Mouse (Mus musculus) layer of hippocampus, adult 18-20 months (tissue): ENCODE measurements at regions not wholly inside any gene's neighbourhood (a gene's known extent, or its start where the extent isn't known, plus 50 kb on each side); places are given as distances from the start of the nearest gene placed in this dataset.

Source experiments
- DNase-seq, 2 experiments: peaks; one replicate each; pipeline ENCODE4 v3.0.0; 2022; ENCODE audit warnings: low spot score in 2 of 2

DNA sequence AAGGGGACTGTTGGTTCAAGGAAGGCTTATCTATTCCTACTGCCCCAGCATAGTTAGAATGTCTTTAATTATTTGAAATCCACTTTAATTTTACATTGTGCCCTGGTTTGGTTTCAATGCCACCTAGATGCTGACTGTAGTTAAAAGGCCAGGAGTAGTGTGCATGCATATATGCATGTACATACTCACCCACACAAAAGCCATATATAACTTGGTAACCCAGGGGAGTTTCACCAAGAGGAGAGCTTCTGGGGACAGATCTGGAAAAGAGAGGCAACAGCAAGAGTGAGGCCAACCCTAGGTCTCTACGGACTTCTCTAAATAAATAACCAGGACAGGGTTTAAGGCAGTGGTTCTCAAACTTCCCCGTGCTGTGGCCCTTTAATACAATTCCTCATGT is 219.3 kb upstream of the Pdzrn3 start:
- DNase-seq, result no peak

DNA sequence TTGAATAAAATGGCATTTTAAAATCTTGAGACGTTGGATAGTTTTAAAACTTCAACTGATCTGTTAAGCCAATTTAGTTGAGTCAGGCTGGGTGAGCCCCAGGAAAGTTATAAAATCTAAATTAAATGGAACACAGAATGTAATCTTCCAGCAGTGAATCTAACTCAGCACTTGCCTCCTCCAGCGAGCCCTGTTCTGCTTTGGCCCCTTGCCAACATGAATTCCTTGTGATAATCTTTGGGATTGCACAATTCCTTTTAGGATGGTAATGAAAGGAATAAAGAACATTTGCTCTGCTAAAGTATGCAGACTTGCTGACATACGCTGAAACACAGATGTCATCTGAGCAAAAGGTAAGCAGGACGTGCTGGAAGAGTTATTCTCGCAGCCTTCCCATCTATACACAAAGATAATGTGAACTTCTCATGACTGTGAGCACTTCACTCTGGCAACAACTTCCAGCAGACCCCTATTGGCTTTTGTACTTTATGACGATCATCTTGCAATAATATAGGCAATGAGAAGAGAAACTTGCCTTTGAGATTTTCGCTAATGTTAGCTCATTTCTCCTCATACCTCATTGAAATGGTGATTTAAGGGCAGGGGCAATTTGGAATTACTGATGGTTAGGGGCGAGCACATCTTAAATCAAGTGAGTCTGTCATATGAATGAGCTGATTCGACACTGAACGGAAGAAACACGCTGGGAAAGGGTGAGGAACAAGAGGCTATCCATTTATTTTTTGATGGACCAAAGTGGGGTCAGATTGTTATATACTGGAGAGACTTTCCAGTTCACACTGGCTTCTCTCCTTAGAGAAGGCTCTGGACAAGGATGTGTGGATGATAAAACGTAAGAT is 216.3 kb upstream of the Pdzrn3 start:
- peak; percentile 23 to 62 for DNase-seq

DNA sequence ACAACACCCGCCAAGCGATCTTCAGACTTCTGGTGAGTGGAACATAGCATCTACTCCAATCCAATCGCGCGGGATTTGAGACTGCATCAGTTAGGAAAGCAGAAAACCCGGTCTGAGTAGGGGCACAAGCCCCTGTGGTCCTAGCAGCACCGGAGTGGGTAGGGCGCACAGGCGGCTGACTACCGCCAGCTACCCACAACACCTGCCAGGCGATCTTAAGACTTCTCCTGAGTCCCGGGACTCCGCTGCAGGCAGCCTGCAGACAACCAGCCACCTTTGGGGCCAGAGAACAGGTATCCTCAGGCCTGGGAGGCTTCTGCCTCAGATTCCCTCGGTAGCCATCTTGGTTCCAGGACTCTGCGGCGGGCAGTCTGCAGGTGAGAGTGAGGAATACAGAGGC is 208.2 kb upstream of the Pdzrn3 start:
- DNase-seq, result no peak

DNA sequence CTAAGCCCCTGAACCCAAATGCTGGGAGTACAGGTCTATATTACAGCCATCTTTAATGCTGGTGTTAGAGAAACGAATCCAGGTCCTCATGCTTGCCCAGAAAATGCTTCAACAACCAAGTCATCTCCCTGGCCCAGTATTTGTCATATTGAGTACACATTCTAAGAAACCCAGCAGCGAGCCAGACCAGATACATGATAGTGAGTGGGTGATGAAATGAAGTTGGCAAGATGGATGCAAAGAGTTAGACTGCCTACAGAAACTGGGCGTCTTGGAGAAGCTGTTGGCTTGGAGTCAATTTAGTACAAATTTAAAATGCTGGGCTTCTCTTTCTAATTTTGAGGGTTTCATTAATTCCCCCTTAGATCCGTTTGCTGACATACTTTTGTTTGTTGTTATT is 203.1 kb upstream of the Pdzrn3 start:
- no peak for DNase-seq

DNA sequence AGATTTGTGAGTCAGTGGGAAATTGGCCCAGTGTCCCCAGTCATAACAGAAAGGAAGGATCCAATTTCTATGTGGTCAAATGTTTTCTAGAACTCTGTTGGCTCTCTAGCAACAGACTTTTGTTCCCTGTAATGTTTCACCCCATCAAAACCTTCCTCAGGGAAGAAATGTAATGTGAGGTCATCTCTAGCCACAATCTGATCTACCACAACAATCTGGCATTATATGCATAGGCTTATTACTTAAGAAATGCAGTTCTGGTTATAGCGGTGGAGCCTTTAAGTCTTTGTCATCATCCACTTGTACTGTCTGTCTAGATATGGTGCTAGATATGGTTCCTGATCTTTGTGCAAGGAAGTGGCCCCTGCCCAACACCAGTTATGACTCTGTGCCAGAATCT is 178.4 kb upstream of the Pdzrn3 start:
- no peak for DNase-seq

DNA sequence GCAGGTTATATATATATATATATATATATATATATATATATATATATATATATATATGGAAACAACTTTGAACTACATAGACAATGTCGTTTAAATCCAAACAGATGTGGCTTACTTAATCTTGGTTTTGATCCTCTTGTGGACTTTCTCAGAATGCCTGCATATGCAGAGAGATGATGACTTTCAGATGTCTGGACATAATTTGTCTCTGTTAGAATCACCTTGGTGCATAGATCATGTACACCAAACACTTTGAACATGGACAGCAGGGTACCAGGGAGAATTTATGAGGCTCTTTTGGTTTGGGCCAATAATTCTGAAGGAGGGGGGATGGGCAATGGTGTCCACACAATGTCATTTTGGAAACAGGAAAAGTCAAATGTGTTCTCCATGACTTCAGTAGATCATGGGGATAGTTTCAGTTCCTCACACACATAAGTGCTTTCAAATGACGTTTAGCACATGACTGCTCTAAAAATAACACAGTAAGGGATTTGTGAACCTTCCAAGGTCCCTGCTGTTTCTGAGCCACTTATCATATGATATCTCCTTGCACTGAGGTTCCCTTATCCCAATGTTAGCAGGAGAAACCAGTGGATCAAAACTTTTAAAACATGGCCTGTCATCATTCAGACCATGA is 177.4 kb upstream of the Pdzrn3 start:
- no peak for DNase-seq

DNA sequence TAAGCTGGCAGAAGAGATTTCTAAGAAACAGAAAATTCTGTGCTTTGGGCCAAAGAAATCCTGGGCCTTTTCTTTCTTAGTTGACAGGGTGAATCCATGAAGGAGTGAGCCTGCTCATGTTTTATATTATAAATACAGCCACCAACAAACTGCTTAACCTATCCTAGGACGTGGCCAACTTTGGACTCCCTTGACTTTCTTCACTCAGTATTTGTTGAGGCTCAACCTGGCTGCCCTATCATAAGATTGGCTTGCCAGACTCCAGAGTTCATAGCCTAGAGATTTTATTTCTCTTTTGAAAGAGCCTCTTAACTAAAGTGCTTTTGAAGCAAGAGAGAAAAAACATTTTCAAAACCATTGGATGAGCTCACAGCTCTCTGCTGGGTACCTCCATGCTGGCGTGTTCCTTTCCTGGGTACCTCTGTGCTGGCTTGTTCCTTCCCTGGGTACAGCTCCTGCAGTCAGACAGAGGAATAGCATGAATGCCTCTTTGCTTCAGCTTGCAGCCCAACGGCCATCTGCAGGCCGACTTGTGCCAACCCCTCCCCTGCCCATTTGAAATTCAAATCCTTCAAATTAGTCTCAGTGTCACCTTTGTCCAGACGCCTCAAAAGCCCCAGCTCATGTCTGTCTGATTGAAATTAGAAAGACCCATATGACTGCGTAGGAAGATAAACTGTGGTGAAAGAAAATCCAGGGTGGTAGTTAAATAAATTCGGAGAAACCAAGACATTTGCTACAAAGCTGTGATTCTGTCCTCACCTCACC is 173.0 kb upstream of the Pdzrn3 start:
- peak; percentile 25 to 65 for DNase-seq

DNA sequence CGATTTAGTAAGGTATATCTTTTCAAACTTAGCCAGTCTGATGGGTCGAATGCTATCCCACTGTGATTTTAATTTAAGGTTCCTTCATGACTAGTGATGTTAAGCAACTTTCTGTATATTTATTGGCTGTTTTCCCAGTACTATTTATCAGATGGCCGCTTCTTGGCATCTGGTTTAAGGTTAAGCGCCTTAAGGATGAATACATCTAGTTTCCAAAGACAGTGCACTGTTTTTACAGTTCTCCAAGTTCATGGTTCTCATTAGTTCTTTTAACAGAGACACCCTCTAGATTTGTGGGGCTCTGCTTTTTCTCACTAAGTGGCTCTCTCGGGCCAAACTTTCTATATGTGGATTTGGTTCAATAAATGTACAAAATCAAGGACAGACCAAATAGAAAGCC is 159.9 kb upstream of the Pdzrn3 start:
- DNase-seq, result no peak

DNA sequence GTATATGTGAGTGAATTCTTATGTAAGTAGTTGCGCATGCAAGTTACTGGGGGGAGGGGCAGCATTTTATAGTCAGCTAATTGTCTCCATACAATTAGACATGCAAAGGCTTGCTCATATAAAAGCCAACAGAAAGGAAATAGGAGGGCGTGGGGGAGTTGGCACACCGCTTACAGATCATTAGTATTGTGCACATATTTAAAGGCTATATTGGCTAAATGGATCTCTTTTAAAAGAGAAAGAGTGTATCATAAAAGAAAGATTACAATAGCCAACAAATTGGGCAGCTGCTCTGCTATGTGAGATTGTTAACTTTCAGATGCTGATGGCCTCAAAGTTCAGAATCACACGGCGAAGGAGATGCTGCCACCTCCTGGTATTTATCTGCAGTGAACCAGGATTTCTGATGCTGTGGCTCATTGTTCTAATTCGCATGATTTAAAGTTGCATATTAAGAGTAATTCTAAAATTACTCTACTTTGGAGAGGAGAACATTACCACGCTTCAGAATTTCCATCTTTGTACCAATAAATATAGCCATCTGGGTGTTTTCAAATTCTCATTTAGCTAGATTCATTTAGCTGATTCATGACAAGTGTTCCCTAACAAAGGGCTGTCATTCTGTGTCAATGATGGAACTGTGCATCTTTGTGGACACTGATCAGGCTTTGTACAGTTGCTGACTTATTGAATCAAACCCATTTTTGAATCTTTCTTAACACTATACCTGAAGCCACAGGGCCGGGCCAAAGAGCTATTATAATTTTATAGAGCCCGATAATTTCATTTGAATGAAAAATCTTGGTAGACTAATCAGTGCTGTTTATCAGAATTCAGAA is 156.7 kb upstream of the Pdzrn3 start:
- peak; percentile 13 to 82 for DNase-seq

DNA sequence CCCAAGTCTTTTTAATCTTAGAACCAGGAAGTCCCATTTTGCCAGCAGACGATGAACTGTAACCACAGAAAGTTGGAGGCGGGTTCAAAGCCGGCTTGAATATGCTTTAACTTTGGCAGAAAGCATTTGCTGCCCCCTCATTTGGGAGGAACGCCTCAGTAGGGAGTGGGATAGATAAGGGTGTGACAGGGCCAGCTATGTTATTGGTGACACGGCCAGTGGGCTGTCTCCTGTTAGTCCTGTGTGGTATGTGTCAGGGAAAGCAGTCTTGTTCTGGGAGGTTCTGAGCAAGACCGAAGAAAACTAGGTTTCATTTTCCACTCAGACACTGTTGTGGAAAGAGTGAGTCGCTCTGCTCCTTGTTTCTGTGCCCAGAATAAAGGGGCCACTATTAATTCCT is 154.7 kb upstream of the Pdzrn3 start:
- no peak for DNase-seq

DNA sequence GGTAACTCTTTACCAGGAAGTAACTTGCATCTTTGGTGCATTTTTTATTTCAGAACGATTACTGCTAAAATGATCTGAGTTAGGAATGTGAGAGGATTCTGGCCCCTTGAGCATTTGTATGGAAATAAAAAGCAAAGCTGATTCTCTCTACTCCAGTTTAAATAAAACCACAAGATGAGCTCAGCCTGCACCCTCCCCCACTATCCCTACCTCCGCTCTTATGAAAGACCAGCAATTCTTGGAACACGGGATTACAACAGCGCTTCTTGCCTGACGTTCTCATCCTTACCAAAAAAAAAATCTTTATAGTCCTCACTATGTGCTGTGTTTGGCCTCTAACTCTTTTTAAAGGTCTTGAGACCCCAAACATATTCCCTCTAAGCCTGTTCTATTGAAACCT is 154.2 kb upstream of the Pdzrn3 start:
- DNase-seq, result no peak

DNA sequence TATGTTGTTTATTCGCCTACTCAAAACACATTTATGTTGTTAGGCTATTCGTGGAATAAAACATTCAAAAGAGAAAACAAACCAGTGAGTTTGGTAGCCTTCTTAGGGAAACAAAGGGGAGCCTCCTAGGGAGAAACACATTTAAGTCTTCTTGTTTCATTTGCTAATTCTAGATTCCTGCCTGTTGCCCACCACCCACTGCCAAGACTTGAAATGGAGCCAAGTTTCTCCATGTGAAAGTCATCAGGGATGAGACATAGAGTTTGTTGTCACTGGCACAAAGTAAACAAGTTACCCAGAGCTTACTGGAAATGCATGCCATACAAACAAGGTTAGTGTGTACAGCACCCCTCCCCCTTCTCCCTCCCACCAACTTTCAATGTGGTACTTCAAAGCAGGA is 147.4 kb upstream of the Pdzrn3 start:
- no peak for DNase-seq

DNA sequence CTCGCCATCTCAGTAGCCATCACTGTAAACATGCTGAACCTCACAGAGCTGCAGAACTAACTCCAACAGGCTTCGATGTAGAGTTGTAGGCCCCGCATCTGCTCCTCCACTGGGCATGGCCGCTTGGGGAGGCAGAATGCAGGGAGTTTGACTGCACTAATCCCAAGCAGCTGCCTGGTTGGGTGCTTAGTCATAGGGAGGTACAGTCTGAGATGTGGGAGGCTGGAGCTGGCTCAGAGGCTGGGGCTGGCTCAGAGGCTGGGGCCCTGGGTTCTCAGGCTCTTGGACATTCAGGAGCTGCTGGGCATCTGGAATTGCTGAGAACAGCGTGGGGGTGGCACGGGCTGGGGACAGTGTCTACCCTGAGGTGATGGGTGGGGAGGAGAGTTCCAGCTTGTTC is 143.6 kb upstream of the Pdzrn3 start:
- no peak for DNase-seq

DNA sequence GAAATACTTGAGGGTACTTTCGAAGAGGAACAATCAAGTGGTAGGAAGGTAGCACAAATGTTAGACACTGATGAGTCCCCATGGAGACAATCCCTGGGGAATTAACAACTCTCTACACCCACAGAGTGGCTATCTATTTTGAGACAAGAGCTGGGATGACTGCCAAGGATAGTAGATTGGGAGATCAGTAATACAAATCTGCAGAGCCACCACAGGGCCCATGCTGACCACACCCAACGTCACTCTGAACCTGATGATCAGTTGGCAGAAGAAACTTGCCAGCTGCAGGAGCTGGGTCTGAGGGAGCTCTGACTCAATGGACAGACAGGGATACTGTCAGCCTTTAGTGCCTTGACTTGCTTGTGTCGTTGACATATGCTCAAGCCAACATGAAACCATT is 143.1 kb upstream of the Pdzrn3 start:
- DNase-seq, result peak in 1 of 2 experiments; percentile 51

DNA sequence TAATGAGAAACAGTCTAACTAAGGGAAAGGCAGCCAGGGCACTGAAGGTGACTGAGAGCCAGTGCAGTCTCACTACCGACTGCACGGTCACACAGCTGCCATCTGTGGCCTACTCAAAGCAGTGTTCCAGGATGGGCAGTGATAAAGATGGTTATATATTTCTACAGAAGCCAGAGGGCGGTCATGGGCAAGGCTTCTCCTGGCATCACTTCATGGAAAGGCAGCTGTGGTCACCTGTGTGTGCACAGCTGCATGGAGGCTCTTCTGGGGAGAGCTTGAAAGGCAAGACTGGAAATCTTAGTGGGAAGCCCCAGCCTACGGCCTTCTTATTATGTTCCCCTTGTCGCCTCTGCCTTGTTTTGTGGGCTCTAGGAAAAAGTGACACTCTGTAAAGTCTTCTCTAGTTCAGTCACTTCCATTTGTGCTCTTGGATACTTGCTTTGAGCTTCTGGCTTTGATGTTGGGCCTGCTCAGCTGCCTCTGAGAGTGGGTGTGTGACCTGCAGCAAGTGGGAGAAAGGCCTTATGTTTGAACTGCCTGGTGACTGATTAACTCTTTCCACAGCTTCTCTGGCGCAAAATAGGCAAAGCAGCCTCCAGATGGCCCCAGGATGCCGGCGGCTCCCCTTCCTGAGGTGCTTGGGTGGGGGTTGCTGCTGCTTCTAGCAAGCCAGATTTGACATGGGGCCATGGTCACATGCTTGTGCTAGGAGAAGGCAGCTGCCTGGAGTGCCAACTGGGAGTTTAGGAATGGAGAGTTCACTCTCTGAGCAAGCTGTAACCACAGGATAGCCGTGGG is 141.4 kb upstream of the Pdzrn3 start:
- no peak for DNase-seq

DNA sequence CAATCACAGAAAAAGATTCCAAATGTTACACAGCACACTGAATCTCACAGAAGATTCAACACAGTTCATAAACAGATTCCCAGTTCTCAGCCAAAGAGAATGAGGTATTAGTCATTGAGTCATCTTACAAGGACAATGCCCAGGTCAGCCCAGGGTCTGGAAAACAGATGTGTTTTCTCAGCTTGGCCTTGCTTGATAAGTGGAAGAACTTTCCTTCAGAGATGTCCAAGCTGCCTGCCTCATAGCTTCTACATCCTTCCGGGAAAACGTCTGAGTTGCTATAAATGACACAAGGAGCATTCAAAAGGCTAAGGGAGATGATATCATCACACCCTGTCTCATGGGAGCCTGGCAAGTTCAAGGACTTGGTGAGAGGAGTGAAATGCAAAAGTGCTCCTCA is 139.9 kb upstream of the Pdzrn3 start:
- no peak for DNase-seq

DNA sequence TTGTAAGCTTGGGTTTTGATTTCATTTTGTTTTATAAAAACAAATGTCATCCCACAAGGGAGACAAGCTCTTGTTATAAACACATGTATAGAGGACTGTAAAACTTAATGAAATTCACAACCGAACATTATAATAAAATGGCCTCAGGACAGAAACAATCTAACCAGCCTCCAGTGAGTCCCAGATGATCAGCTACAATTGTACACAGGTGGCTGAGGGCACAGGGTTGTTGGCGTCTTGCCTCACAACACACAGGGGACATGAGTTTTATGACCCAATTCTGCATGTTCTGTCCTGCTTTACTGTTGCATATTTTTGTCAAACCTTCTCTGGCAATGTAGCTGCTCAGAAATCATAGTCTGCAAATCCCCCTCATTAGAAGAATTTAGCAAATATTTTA is 136.0 kb upstream of the Pdzrn3 start:
- no peak for DNase-seq

DNA sequence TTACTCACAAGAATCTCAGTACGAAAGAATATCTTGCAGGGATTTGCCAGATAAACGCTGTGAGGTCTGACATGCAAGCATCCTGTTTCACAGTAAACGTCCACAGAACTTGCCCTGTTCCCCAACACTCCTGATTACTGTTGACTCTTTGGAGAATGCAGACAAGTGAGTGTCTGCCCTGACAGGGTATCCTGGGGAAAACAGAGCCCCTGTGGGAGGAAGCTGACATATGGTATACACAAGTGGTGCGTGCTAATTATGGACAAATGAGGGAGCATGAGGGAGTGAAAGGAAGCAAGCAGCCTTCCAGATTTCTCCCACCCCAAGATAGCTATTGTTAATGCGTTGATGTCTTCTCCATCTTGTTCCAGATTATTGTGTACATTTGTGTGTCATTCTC is 124.5 kb upstream of the Pdzrn3 start:
- peak in 1 of 2 experiments; percentile 66 for DNase-seq

DNA sequence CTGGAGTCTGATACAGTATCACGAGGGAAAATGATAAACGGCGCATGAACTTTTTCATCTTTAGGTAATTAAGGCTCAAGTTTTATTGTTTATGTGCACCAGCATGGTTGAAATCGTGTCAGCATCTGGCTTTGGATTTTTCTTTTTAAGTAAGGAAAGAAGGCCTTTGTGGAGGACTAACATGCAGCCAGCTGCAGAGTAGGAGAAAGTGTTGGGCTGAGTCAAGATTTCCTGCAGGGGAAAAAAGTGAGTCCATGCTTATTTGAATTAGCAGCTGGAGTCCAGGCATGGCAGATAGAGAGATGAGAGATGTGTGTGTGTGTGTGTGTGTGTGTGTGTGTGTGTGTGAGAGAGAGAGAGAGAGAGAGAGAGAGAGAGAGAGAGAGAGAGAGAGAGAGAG is 124.0 kb upstream of the Pdzrn3 start:
- DNase-seq, result no peak

DNA sequence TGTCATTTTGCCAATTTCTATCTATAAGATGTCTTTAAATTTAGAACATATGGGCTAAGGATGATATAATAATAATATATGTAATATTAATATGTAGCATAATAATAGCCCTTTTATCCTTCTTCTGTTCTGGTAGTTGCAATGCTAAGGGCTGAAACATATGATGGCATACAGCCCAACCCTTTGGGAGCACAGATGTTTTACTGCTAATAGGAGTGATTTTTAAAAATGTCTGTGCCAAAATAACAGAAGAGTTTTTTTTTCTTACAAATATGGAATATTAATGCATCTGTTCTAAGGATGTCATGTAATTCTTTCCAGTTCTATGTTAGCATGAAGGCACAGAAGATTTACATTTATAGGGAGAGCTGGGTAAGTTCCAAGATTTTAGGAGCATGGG is 122.5 kb upstream of the Pdzrn3 start:
- no peak for DNase-seq

DNA sequence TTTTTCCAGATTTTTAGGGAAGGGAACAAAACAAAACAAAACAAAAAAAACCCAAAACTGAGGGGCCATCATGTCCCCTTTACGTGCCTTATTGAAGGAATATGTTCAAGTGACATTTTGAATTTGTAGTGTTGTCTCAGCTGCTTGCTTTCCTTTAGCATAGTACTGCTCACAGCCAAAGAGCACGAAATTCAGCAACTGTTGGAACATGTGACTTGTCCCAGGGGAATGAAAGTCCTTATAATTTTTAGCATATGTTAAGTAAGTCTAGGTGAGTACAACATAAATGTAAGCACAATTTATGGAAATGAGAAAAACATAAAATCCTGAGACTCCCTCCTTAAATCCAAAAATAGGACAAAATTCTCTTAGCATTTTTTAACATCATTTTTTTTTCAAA is 110.8 kb upstream of the Pdzrn3 start:
- no peak for DNase-seq
